Mouse (Mus musculus) MEL (cell line): Measurements from ENCODE around the gene Tfe3.

Source experiments
- CHD1 ChIP-seq: IDR thresholded peaks from 2 replicates; pipeline ENCODE4 v1.6.1; 2012; ENCODE audit warnings: low read depth, mild to moderate bottlenecking, inconsistent platforms, low read length, improper control_type of control experiment
- EP300 ChIP-seq, 2 experiments: IDR thresholded peaks; 2 replicates each; pipeline ENCODE4 v1.6.1; 2011; ENCODE audit warnings: improper control_type of control experiment in 2 of 2, low read length in 2 of 2, low read depth in 1 of 2, mild to moderate bottlenecking in 1 of 2
- MAX ChIP-seq: IDR thresholded peaks from 2 replicates; pipeline ENCODE4 v1.6.1; 2011; ENCODE audit warnings: low read length, improper control_type of control experiment
- POLR2A ChIP-seq, 2 experiments: IDR thresholded peaks; 2 replicates each; pipeline ENCODE4 v1.6.1; 2011 to 2012; ENCODE audit warnings: low read length in 2 of 2, mild to moderate bottlenecking in 2 of 2, control low read depth in 1 of 2, improper control_type of control experiment in 1 of 2, low read depth in 1 of 2, moderate library complexity in 1 of 2; ENCODE audit not compliant: control insufficient read depth in 1 of 2, insufficient read depth in 1 of 2, poor library complexity in 1 of 2
- USF2 ChIP-seq, 2 experiments: IDR thresholded peaks; 2 replicates each; pipeline ENCODE4 v1.6.1; 2011 to 2012; ENCODE audit warnings: improper control_type of control experiment in 2 of 2, low read length in 2 of 2, borderline replicate concordance in 1 of 2, inconsistent platforms in 1 of 2, low read depth in 1 of 2, mild to moderate bottlenecking in 1 of 2; ENCODE audit not compliant: insufficient read depth in 1 of 2

GRCm38 (mm10) chrX:7797327-7797726 lies 35.0 kb downstream of the Tfe3 start:
- TF ChIP-seq POLR2A (IDR thresholded peaks at IDR 0.05; ENCODE audit: control insufficient read depth in 1 of 2, insufficient read depth in 1 of 2, low read depth in 1 of 2, low read length in 2 of 2, poor library complexity in 1 of 2): no peak
- TF ChIP-seq USF2 (IDR thresholded peaks at IDR 0.05; ENCODE audit: borderline replicate concordance in 1 of 2, insufficient read depth in 1 of 2, low read depth in 1 of 2, low read length in 2 of 2): no peak
- TF ChIP-seq CHD1: no peak
- TF ChIP-seq EP300 (IDR thresholded peaks at IDR 0.05; ENCODE audit: low read depth in 1 of 2, low read length in 2 of 2): no peak
- no peak for TF ChIP-seq MAX
